Mouse (Mus musculus) liver, embryonic 14.5 days (tissue): ENCODE results near the gene 3100002H09Rik. TPM values are rescaled to one million over a fixed set of nuclear protein-coding genes. Genes with fewer than 3 reads are reported as not detected.
A peak's percentile ranks its signal among the peaks of the same experiment; 100 is the strongest.

Experiments
- ATAC-seq: fragments of 200-750 bp; cut with Nextera tagmentation; 2 replicates; pipeline ENCODE4 v1.8.0; 2017; ENCODE audit warnings: moderate number of reproducible peaks, mild to moderate bottlenecking, moderate library complexity; ENCODE audit not compliant: insufficient read depth
- DNase-seq, 3 experiments: peaks; one replicate each; pipeline ENCODE4 v3.0.0-alpha.2; 2012 to 2013; ENCODE audit warnings: low read depth in 3 of 3, low spot score in 3 of 3
- H3K27ac ChIP-seq: fragments of 300-500 bp; sonication (generic); 2 replicates; pipeline ENCODE4 v1.5.1; 2014; ENCODE audit warnings: moderate library complexity, mild to moderate bottlenecking, control low read depth, inconsistent platforms
- H3K27me3 ChIP-seq: fragments of 300-500 bp; sonication (generic); 2 replicates; pipeline ENCODE4 v1.6.1; 2014; ENCODE audit warnings: mild to moderate bottlenecking, low read length, moderate library complexity; ENCODE audit not compliant: control insufficient read depth, insufficient read depth
- H3K36me3 ChIP-seq: fragments of 300-500 bp; sonication (generic); replicated peaks from 2 replicates; pipeline ENCODE4 v1.6.1; 2014; ENCODE audit warnings: low read depth; ENCODE audit not compliant: control insufficient read depth, insufficient read depth
- H3K4me1 ChIP-seq, 2 experiments: fragments of 200-500 bp in 1 of 2; fragments of 300-500 bp in 1 of 2; sonication (generic) in 1 of 2; replicated peaks; 2 replicates each; pipeline ENCODE4 v1.6.1; 2012 to 2014; ENCODE audit warnings: antibody characterized with exemption in 1 of 2, inconsistent platforms in 1 of 2, low read length in 1 of 2; ENCODE audit not compliant: control insufficient read depth in 2 of 2, insufficient read depth in 2 of 2
- H3K4me2 ChIP-seq: fragments of 300-500 bp; sonication (generic); 2 replicates; pipeline ENCODE4 v1.6.1; 2014; ENCODE audit warnings: low read depth, mild to moderate bottlenecking, control low read depth, moderate library complexity
- H3K4me3 ChIP-seq, 2 experiments: fragments of 200-500 bp in 1 of 2; fragments of 300-500 bp in 1 of 2; sonication (generic) in 1 of 2; 2 replicates each; pipeline ENCODE4 v1.5.1; 2012 to 2014; ENCODE audit warnings: low read depth in 2 of 2, low read length in 2 of 2, mild to moderate bottlenecking in 2 of 2, control low read depth in 1 of 2, inconsistent platforms in 1 of 2, moderate library complexity in 1 of 2; ENCODE audit not compliant: insufficient read depth in 1 of 2
- H3K9ac ChIP-seq: fragments of 300-500 bp; sonication (generic); replicated peaks from 2 replicates; pipeline ENCODE4 v1.6.1; 2014; ENCODE audit warnings: mild to moderate bottlenecking, control low read depth, moderate library complexity
- H3K9me3 ChIP-seq: fragments of 300-500 bp; sonication (generic); 2 replicates; pipeline ENCODE4 v1.6.1; 2016; ENCODE audit warnings: low read length, mixed read lengths; ENCODE audit not compliant: control insufficient read depth
- CTCF ChIP-seq: IDR thresholded peaks from 2 replicates; pipeline ENCODE4 v1.5.1; 2016; ENCODE audit warnings: antibody characterized with exemption, low read depth, control low read depth
- EP300 ChIP-seq: IDR thresholded peaks from 2 replicates; pipeline ENCODE4 v1.6.1; 2016; ENCODE audit warnings: antibody characterized with exemption, low read depth
- WGBS: fragments of 180-500 bp; shearing (Covaris S2); extraction: QIAGEN DNeasy Blood & Tissue Kit; methylation state at CpG from one replicate; pipeline ENCODE4 v1.1.7; 2014; ENCODE audit not compliant: insufficient replicate concordance; 5-methylcytosine and 5-hydroxymethylcytosine counted together
- polyA plus RNA-seq, 2 experiments: library from polyadenylated mRNA; depleted of rRNA in 1 of 2; stranded (reverse) in 1 of 2; unstranded in 1 of 2; fragments of >200 nt; fragmentation: Nextera tagmentation in 1 of 2; extraction: Ambion mirVana in 1 of 2; gene quantifications; 2 replicates each; pipeline versions ENCODE4 v1.2.1 to v1.2.3; 2012 to 2014

The 3100002H09Rik gene
- polyA plus RNA-seq (2012; rRNA removed) (not detected in 2 replicates), polyA plus RNA-seq (2014; fragmentation: Nextera tagmentation; extraction: Ambion mirVana) (not detected in 2 replicates)

DNA sequence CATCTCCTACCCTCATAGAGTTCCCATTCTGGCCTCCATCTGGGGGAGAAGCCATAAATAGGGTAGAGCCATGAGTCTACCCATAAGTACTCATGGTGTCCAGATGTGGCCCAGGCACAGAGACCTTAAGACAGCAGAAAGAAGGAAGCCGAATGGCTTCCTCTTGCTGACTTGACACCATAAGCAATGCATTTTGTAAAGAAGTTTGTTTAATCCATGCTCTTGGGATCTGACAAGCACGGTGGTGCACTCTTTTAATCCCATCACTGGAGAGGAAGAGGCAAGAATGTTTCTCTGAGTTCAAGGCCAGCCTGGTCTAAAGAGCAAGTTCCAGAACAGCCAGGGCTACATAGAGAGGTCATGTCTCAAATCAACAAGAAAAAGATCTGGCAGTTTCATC lies at the start of gene 3100002H09Rik:
TSS of gene 3100002H09Rik (minus strand) at position 101 of the 400 bp plus-strand sequence.
- H3K27me3 ChIP-seq = peaks cover 11% of the 10 kb centered on the region
- WGBS = 60% methylated on average over 2 of the region's 2 CpGs
- H3K4me3 ChIP-seq = no peak within 1 kb of the TSS
- H3K4me2 ChIP-seq = no peak within 1 kb of the TSS
- peaks cover 32 to 39% of the 10 kb centered on the region in 2 experiments for H3K4me1 ChIP-seq
- DNase-seq = no peak
- ATAC-seq = no peak
- TF ChIP-seq EP300 = no peak
- no peak for TF ChIP-seq CTCF
- no peaks in the 10 kb centered on the region for H3K36me3 ChIP-seq
- no peak within 1 kb of the TSS for H3K27ac ChIP-seq
- H3K9me3 ChIP-seq = no peaks in the 10 kb centered on the region
- no peak within 1 kb of the TSS for H3K9ac ChIP-seq

DNA sequence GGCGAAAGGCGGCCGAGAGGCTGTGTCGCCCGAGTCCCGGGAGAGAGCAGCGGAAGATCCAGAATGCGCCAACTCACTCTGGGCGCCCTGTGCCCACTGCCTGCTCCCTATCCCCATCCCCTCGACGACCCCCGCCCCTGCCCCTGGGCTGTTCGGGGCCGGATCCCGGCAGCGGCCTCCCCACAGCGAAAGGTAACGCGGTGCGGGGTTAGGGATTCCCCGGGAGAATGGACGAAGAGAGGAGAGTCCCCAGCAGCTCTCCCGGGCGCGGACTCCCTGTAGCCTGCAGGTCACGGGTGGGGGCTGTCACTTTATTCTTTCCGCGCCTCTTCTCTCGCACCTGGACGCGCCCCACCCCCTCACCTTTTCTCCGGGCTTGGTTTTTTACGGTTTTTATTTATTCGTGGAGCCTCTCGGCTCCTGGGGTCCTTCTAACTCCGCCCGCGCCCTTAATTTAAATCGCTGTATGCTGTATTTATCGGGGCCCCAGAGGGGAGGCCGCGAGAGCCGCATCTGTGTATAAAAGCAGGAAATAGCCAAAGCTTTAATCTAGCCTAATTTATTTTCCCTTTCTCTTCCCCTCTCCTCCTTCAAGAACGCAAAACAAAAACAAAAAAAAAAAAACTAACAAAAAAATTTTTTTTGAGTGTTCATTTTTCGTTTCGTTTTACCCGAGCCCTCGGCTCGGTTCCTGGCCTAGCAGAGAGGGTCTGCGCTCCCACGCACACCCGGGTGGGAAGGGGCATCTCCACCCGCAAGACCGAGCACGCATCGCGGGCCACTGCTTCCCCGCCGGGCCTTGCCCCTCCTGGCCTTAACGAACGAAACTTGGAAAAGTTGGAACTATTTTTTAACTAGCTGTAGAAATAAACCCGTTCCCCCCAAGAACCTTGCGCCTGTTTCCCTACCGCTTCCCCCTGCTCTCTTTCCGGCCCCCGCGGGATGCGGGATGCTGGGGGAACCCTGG lies 48.9 kb upstream of the 3100002H09Rik start:
- no peak overlapping the region for H3K4me3 ChIP-seq
- 3% methylated on average over 68 of the region's 68 CpGs for WGBS

DNA sequence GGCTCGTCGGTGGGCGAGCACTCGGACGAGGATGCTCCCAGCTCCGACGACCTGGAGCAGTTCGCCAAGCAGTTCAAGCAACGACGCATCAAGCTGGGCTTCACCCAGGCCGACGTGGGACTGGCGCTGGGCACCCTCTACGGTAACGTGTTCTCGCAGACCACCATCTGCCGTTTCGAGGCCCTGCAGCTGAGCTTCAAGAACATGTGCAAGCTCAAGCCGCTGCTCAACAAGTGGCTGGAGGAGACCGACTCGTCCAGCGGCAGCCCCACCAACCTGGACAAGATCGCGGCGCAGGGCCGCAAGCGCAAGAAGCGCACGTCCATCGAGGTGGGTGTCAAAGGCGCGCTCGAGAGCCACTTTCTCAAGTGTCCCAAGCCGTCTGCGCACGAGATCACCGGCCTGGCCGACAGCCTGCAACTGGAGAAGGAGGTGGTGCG lies 47.8 kb upstream of the 3100002H09Rik start:
- H3K36me3 ChIP-seq = no peaks in the 10 kb centered on the region
- DNase-seq = no peak
- TF ChIP-seq CTCF (no peak), EP300 (no peak)
- H3K9ac ChIP-seq = no peak overlapping the region
- no peak overlapping the region for H3K4me3 ChIP-seq
- 3% methylated on average over 39 of the region's 39 CpGs for WGBS
- H3K4me2 ChIP-seq = no peak overlapping the region
- no peak overlapping the region for H3K27ac ChIP-seq
- no peak for ATAC-seq
- H3K27me3 ChIP-seq = peaks cover 100% of the 10 kb centered on the region
- no peaks in the 10 kb centered on the region for H3K4me1 ChIP-seq
- no peaks in the 10 kb centered on the region for H3K9me3 ChIP-seq

More for the DNA sequence above, 48.9 kb upstream of the 3100002H09Rik start:
- TF ChIP-seq EP300 (no peak), CTCF (no peak)
- H3K9ac ChIP-seq = no peak overlapping the region
- DNase-seq (no peak), ATAC-seq (no peak)
- no peaks in the 10 kb centered on the region for H3K36me3 ChIP-seq
- H3K4me1 ChIP-seq = no peaks in the 10 kb centered on the region
- no peaks in the 10 kb centered on the region for H3K9me3 ChIP-seq
- peaks cover 92% of the 10 kb centered on the region for H3K27me3 ChIP-seq
- no peak overlapping the region for H3K4me2 ChIP-seq
- H3K27ac ChIP-seq = no peak overlapping the region

GRCm38 (mm10) chr4:124657781-124658180 lies 47.2 kb upstream of the 3100002H09Rik start:
- Histone ChIP-seq H3K4me3 (peak overlapping the region in 1 of 2 experiments; percentile 52; a peak in 2 of 4 replicates), H3K36me3 (no peaks in the 10 kb centered on the region), H3K4me2 (peak overlapping the region; percentile 73), H3K4me1 (no peaks in the 10 kb centered on the region), H3K9me3 (no peaks in the 10 kb centered on the region), H3K27ac (no peak overlapping the region), H3K9ac (no peak overlapping the region), H3K27me3 (peaks cover 100% of the 10 kb centered on the region)
- 2% methylated on average over 45 of the region's 61 CpGs for WGBS
- DNase-seq (no peak), ATAC-seq (peak; percentile 25; the same call in 1 of the 2 replicates)
- TF ChIP-seq CTCF = no peak
- no peak for TF ChIP-seq EP300
